Mouse (Mus musculus) c-Kit-negative CD71-positive TER-119-positive erythroid progenitor cells, embryonic 14.5 days (primary cell): ENCODE measurements around the gene Tyrp1.

Experiments
- DNase-seq: peaks from one replicate; pipeline ENCODE4 v3.0.0-alpha.2; 2013; ENCODE audit warnings: low read depth, low spot score

Gene Tyrp1

DNA sequence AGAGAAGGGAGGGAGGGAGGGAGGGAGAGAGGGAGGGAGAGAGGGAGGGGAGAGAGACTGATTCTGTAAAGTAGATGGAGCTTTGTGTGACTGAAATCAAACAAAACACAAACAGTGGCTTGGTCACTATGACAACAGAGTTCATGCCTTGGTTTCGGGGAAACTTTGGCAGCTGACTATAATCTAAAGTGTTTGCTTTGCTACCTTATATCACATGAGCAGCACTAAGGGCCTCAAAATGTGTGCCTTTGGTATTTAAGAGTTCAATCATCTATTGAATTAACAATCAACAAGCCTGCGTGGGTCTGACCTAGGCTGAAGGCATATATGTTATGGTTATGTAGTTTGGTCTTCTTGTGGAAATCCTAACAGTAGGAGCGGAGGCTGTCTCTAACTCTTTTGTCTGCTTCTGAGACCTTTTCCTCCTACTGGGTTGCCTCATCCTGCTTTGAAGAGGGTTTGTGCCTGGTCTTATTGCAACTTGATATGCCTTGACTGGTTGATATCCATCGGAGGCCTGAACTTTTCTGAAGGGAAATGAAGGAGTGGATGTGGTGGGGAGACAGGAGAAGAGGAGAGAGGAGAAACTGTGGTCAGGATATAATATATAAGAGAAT, 61.5 kb downstream of the Tyrp1 start:
- DNase-seq: no peak
